Mouse (Mus musculus): ENCODE results near the gene Efhc1. TPM values are rescaled to one million over a fixed set of nuclear protein-coding genes. Genes with fewer than 3 reads are reported as not detected.

Efhc1 gene
- polyA plus RNA-seq, 1 experiment from 2014 or later, result 2.0 TPM

GRCm38 (mm10) chr1:20974341-20975135 is 23.1 kb downstream of the Efhc1 start:
- Histone ChIP-seq H3K9ac (ENCODE audit: low read depth, low read length) (no peak overlapping the region), H3K4me3 (ENCODE audit: low read depth, low read length) (no peak overlapping the region), H3K4me1 (ENCODE audit: control insufficient read depth, insufficient read depth, low read length) (no peaks in the 10 kb centered on the region), H3K9me3 (replicated peaks; ENCODE audit: control insufficient read depth, low read length, poor library complexity, severe bottlenecking) (no peaks in the 10 kb centered on the region), H3K27me3 (ENCODE audit: control insufficient read depth, insufficient read depth, low read depth, low read length) (no peaks in the 10 kb centered on the region), H3K4me2 (ENCODE audit: low read length) (no peak overlapping the region), H3K36me3 (ENCODE audit: control insufficient read depth, insufficient read depth, low read length) (no peaks in the 10 kb centered on the region), H3K27ac (ENCODE audit: low read length) (no peak overlapping the region)
- ATAC-seq, result no peak
- WGBS, result 81% methylated on average over 9 of the region's 9 CpGs

GRCm38 (mm10) chr1:20980553-20980952 is 29.1 kb downstream of the Efhc1 start:
- 21% methylated on average over 1 of the region's 1 CpGs for WGBS
- Histone ChIP-seq H3K9me3 (replicated peaks; ENCODE audit: control insufficient read depth, low read length, poor library complexity, severe bottlenecking) (no peaks in the 10 kb centered on the region), H3K9ac (ENCODE audit: low read depth, low read length) (no peak overlapping the region), H3K4me3 (ENCODE audit: low read depth, low read length) (no peak overlapping the region), H3K27me3 (ENCODE audit: control insufficient read depth, insufficient read depth, low read depth, low read length) (no peaks in the 10 kb centered on the region), H3K4me2 (ENCODE audit: low read length) (no peak overlapping the region), H3K27ac (ENCODE audit: low read length) (no peak overlapping the region), H3K4me1 (ENCODE audit: control insufficient read depth, insufficient read depth, low read length) (no peaks in the 10 kb centered on the region), H3K36me3 (ENCODE audit: control insufficient read depth, insufficient read depth, low read length) (no peaks in the 10 kb centered on the region)
- ATAC-seq, result no peak

- Histone ChIP-seq H3K36me3 (ENCODE audit: control insufficient read depth, insufficient read depth, low read length) (no peaks in the 10 kb centered on the region), H3K9ac (ENCODE audit: low read depth, low read length) (no peak overlapping the region), H3K4me2 (ENCODE audit: low read length) (no peak overlapping the region), H3K27ac (ENCODE audit: low read length) (no peak overlapping the region), H3K4me1 (ENCODE audit: control insufficient read depth, insufficient read depth, low read length) (no peaks in the 10 kb centered on the region), H3K9me3 (replicated peaks; ENCODE audit: control insufficient read depth, low read length, poor library complexity, severe bottlenecking) (no peaks in the 10 kb centered on the region), H3K27me3 (ENCODE audit: control insufficient read depth, insufficient read depth, low read depth, low read length) (no peaks in the 10 kb centered on the region), H3K4me3 (ENCODE audit: low read depth, low read length) (no peak overlapping the region)
- ATAC-seq, result no peak
- 91% methylated on average over 6 of the region's 6 CpGs for WGBS
These were observed 30.3 kb downstream of the Efhc1 start for GRCm38 (mm10) chr1:20981764-20982163.

- Histone ChIP-seq H3K27ac (ENCODE audit: low read length) (no peak overlapping the region), H3K36me3 (ENCODE audit: control insufficient read depth, insufficient read depth, low read length) (no peaks in the 10 kb centered on the region), H3K4me2 (ENCODE audit: low read length) (no peak overlapping the region), H3K9me3 (replicated peaks; ENCODE audit: control insufficient read depth, low read length, poor library complexity, severe bottlenecking) (no peaks in the 10 kb centered on the region), H3K4me1 (ENCODE audit: control insufficient read depth, insufficient read depth, low read length) (no peaks in the 10 kb centered on the region), H3K9ac (ENCODE audit: low read depth, low read length) (no peak overlapping the region), H3K27me3 (ENCODE audit: control insufficient read depth, insufficient read depth, low read depth, low read length) (no peaks in the 10 kb centered on the region), H3K4me3 (ENCODE audit: low read depth, low read length) (no peak overlapping the region)
- 80% methylated on average over 2 of the region's 2 CpGs for WGBS
- ATAC-seq, result no peak
These were observed 32.7 kb downstream of the Efhc1 start for GRCm38 (mm10) chr1:20984103-20984502.

GRCm38 (mm10) chr1:20984582-20984981 is 33.2 kb downstream of the Efhc1 start:
- H3K9ac ChIP-seq (ENCODE audit: low read depth, low read length), result no peak overlapping the region
- H3K27me3 ChIP-seq (ENCODE audit: control insufficient read depth, insufficient read depth, low read depth, low read length), result no peaks in the 10 kb centered on the region
- H3K27ac ChIP-seq (ENCODE audit: low read length), result no peak overlapping the region
- ATAC-seq, result no peak; the same call in 1 of the 2 replicates
- H3K4me3 ChIP-seq (ENCODE audit: low read depth, low read length), result no peak overlapping the region
- H3K36me3 ChIP-seq (ENCODE audit: control insufficient read depth, insufficient read depth, low read length), result no peaks in the 10 kb centered on the region
- no peaks in the 10 kb centered on the region for H3K4me1 ChIP-seq (ENCODE audit: control insufficient read depth, insufficient read depth, low read length)
- 48% methylated on average over 4 of the region's 4 CpGs for WGBS
- no peak overlapping the region for H3K4me2 ChIP-seq (ENCODE audit: low read length)
- H3K9me3 ChIP-seq (replicated peaks; ENCODE audit: control insufficient read depth, low read length, poor library complexity, severe bottlenecking), result no peaks in the 10 kb centered on the region

- Histone ChIP-seq H3K4me2 (ENCODE audit: low read length) (no peak overlapping the region), H3K27me3 (ENCODE audit: control insufficient read depth, insufficient read depth, low read depth, low read length) (no peaks in the 10 kb centered on the region), H3K27ac (ENCODE audit: low read length) (no peak overlapping the region), H3K9ac (ENCODE audit: low read depth, low read length) (no peak overlapping the region), H3K4me3 (ENCODE audit: low read depth, low read length) (no peak overlapping the region), H3K4me1 (ENCODE audit: control insufficient read depth, insufficient read depth, low read length) (no peaks in the 10 kb centered on the region), H3K9me3 (replicated peaks; ENCODE audit: control insufficient read depth, low read length, poor library complexity, severe bottlenecking) (no peaks in the 10 kb centered on the region), H3K36me3 (ENCODE audit: control insufficient read depth, insufficient read depth, low read length) (no peaks in the 10 kb centered on the region)
- 67% methylated on average over 10 of the region's 10 CpGs for WGBS
- ATAC-seq, result no peak
These were observed 35.1 kb downstream of the Efhc1 start for GRCm38 (mm10) chr1:20986378-20987056.

GRCm38 (mm10) chr1:20989461-20990083 is 38.1 kb downstream of the Efhc1 start:
- Histone ChIP-seq H3K9ac (ENCODE audit: low read depth, low read length) (no peak overlapping the region), H3K36me3 (ENCODE audit: control insufficient read depth, insufficient read depth, low read length) (no peaks in the 10 kb centered on the region), H3K4me3 (ENCODE audit: low read depth, low read length) (no peak overlapping the region), H3K27ac (ENCODE audit: low read length) (no peak overlapping the region), H3K27me3 (ENCODE audit: control insufficient read depth, insufficient read depth, low read depth, low read length) (no peaks in the 10 kb centered on the region), H3K9me3 (replicated peaks; ENCODE audit: control insufficient read depth, low read length, poor library complexity, severe bottlenecking) (no peaks in the 10 kb centered on the region), H3K4me1 (ENCODE audit: control insufficient read depth, insufficient read depth, low read length) (no peaks in the 10 kb centered on the region), H3K4me2 (ENCODE audit: low read length) (no peak overlapping the region)
- 84% methylated on average over 11 of the region's 11 CpGs for WGBS
- ATAC-seq, result no peak

GRCm38 (mm10) chr1:20993690-20994089 is 42.3 kb downstream of the Efhc1 start:
- no peak overlapping the region for H3K27ac ChIP-seq (ENCODE audit: low read length)
- H3K4me3 ChIP-seq (ENCODE audit: low read depth, low read length), result no peak overlapping the region
- no peak overlapping the region for H3K4me2 ChIP-seq (ENCODE audit: low read length)
- no peak for ATAC-seq
- H3K27me3 ChIP-seq (ENCODE audit: control insufficient read depth, insufficient read depth, low read depth, low read length), result no peaks in the 10 kb centered on the region
- H3K36me3 ChIP-seq (ENCODE audit: control insufficient read depth, insufficient read depth, low read length), result no peaks in the 10 kb centered on the region
- 84% methylated on average over 3 of the region's 3 CpGs for WGBS
- H3K9ac ChIP-seq (ENCODE audit: low read depth, low read length), result no peak overlapping the region
- no peaks in the 10 kb centered on the region for H3K4me1 ChIP-seq (ENCODE audit: control insufficient read depth, insufficient read depth, low read length)
- H3K9me3 ChIP-seq (replicated peaks; ENCODE audit: control insufficient read depth, low read length, poor library complexity, severe bottlenecking), result no peaks in the 10 kb centered on the region

- Histone ChIP-seq H3K4me3 (ENCODE audit: low read depth, low read length) (no peak overlapping the region), H3K4me1 (ENCODE audit: control insufficient read depth, insufficient read depth, low read length) (no peaks in the 10 kb centered on the region), H3K27me3 (ENCODE audit: control insufficient read depth, insufficient read depth, low read depth, low read length) (no peaks in the 10 kb centered on the region), H3K27ac (ENCODE audit: low read length) (no peak overlapping the region), H3K36me3 (ENCODE audit: control insufficient read depth, insufficient read depth, low read length) (no peaks in the 10 kb centered on the region), H3K4me2 (ENCODE audit: low read length) (no peak overlapping the region), H3K9ac (ENCODE audit: low read depth, low read length) (no peak overlapping the region), H3K9me3 (replicated peaks; ENCODE audit: control insufficient read depth, low read length, poor library complexity, severe bottlenecking) (no peaks in the 10 kb centered on the region)
- ATAC-seq, result no peak
- WGBS, result 91% methylated on average over 5 of the region's 5 CpGs
These were observed 42.9 kb downstream of the Efhc1 start for GRCm38 (mm10) chr1:20994338-20994737.

All from midbrain, embryonic 16.5 days (tissue).